Mouse (Mus musculus) CH12.LX (cell line): Measurements from ENCODE around the gene Rabgap1l. TPM values are rescaled to one million over a fixed set of nuclear protein-coding genes. Genes with fewer than 3 reads are reported as not detected.

ENCODE experiments used
- DNase-seq: peaks from one replicate; pipeline ENCODE4 v3.0.0-alpha.2; 2013; ENCODE audit errors: extremely low read depth
- H3K27ac ChIP-seq: 2 replicates; pipeline ENCODE4 v1.5.1; 2012; ENCODE audit warnings: low read depth, mild to moderate bottlenecking, control low read depth, moderate library complexity; ENCODE audit not compliant: insufficient read depth
- H3K27me3 ChIP-seq: replicated peaks from 2 replicates; pipeline ENCODE3; 2012; ENCODE audit warnings: inconsistent platforms
- H3K36me3 ChIP-seq, 2 experiments: replicated peaks in 1 of 2; 2 replicates each; pipeline versions ENCODE3 to v1.6.1; 2012; ENCODE audit warnings: inconsistent platforms in 1 of 2, low read length in 1 of 2, mild to moderate bottlenecking in 1 of 2, mixed read lengths in 1 of 2, moderate library complexity in 1 of 2; ENCODE audit not compliant: control insufficient read depth in 1 of 2, insufficient read depth in 1 of 2
- H3K4me1 ChIP-seq, 2 experiments: 2 replicates each; pipeline ENCODE4 v1.6.1; 2012; ENCODE audit warnings: inconsistent platforms in 1 of 2, moderate library complexity in 1 of 2; ENCODE audit not compliant: insufficient read depth in 2 of 2, control insufficient read depth in 1 of 2
- H3K4me2 ChIP-seq: 2 replicates; pipeline ENCODE4 v1.6.1; 2012; ENCODE audit warnings: low read depth, mild to moderate bottlenecking, control low read depth; ENCODE audit not compliant: poor library complexity, insufficient read depth, severe bottlenecking
- H3K4me3 ChIP-seq, 3 experiments: fragments of 150-350 bp in 1 of 3; sonication (generic) in 1 of 3; replicated peaks in 1 of 3; 2 replicates each; pipeline versions ENCODE3 to v1.5.1; 2011 to 2012; ENCODE audit warnings: low read depth in 2 of 3, low read length in 2 of 3, mild to moderate bottlenecking in 2 of 3, moderate library complexity in 2 of 3, control low read depth in 1 of 3, improper control_type of control experiment in 1 of 3, inconsistent platforms in 1 of 3, mixed read lengths in 1 of 3; ENCODE audit not compliant: poor library complexity in 1 of 3
- H3K79me2 ChIP-seq: replicated peaks from 2 replicates; pipeline ENCODE4 v1.6.1; 2012; ENCODE audit warnings: mild to moderate bottlenecking, moderate library complexity; ENCODE audit not compliant: control insufficient read depth, poor library complexity, insufficient read depth, severe bottlenecking; ENCODE audit errors: extremely low read depth
- H3K9ac ChIP-seq: 2 replicates; pipeline ENCODE4 v1.6.1; 2012; ENCODE audit warnings: low read depth, mild to moderate bottlenecking, control low read depth, moderate library complexity; ENCODE audit not compliant: insufficient read depth
- H3K9me3 ChIP-seq: replicated peaks from 2 replicates; pipeline ENCODE3; 2012; ENCODE audit warnings: low read length, inconsistent platforms, mixed read lengths
- BHLHE40 ChIP-seq: IDR thresholded peaks from 2 replicates; pipeline ENCODE4 v1.6.1; 2011; ENCODE audit warnings: mild to moderate bottlenecking, low read depth, low read length, improper control_type of control experiment
- CHD1 ChIP-seq: IDR thresholded peaks from 2 replicates; pipeline ENCODE4 v1.6.1; 2012; ENCODE audit warnings: low read depth, low read length, improper control_type of control experiment, inconsistent platforms
- CHD2 ChIP-seq: IDR thresholded peaks from 2 replicates; pipeline ENCODE4 v1.6.1; 2011; ENCODE audit warnings: low read length, improper control_type of control experiment
- CTCF ChIP-seq, 2 experiments: IDR thresholded peaks in 1 of 2; conservative IDR thresholded peaks in 1 of 2; 2 replicates each; pipeline ENCODE4 v1.5.1; 2011 to 2012; ENCODE audit warnings: low read depth in 2 of 2, low read length in 2 of 2, improper control_type of control experiment in 1 of 2, inconsistent platforms in 1 of 2, mild to moderate bottlenecking in 1 of 2, moderate library complexity in 1 of 2
- E2F4 ChIP-seq: IDR thresholded peaks from 2 replicates; pipeline ENCODE4 v1.6.1; 2011; ENCODE audit warnings: low read depth, low read length, improper control_type of control experiment; ENCODE audit not compliant: insufficient replicate concordance
- ELF1 ChIP-seq: IDR thresholded peaks from 2 replicates; pipeline ENCODE4 v1.6.1; 2014; ENCODE audit warnings: low read depth, mild to moderate bottlenecking, inconsistent platforms, low read length, improper control_type of control experiment
- EP300 ChIP-seq: IDR thresholded peaks from 2 replicates; pipeline ENCODE4 v1.6.1; 2011; ENCODE audit warnings: low read length, improper control_type of control experiment
- GABPA ChIP-seq: IDR thresholded peaks from 2 replicates; pipeline ENCODE4 v1.6.1; 2012; ENCODE audit warnings: low read depth, low read length, improper control_type of control experiment, inconsistent platforms; ENCODE audit not compliant: insufficient replicate concordance
- HCFC1 ChIP-seq: IDR thresholded peaks from 2 replicates; pipeline ENCODE4 v1.6.1; 2012; ENCODE audit warnings: low read depth, mild to moderate bottlenecking, inconsistent platforms, low read length, improper control_type of control experiment
- IRF4 ChIP-seq: IDR thresholded peaks from 2 replicates; pipeline ENCODE4 v1.6.1; 2014; ENCODE audit warnings: low read depth, mild to moderate bottlenecking, inconsistent platforms, low read length, improper control_type of control experiment
- JUN ChIP-seq: IDR thresholded peaks from 2 replicates; pipeline ENCODE4 v1.6.1; 2011; ENCODE audit warnings: low read depth, mild to moderate bottlenecking, low read length, improper control_type of control experiment, moderate library complexity; ENCODE audit not compliant: insufficient read depth
- KAT2A ChIP-seq: IDR thresholded peaks from 2 replicates; pipeline ENCODE4 v1.6.1; 2012; ENCODE audit warnings: low read length, improper control_type of control experiment, inconsistent platforms; ENCODE audit not compliant: insufficient replicate concordance
- MAFK ChIP-seq: IDR thresholded peaks from 2 replicates; pipeline ENCODE4 v1.6.1; 2011; ENCODE audit warnings: low read length, improper control_type of control experiment; ENCODE audit not compliant: insufficient replicate concordance
- MAX ChIP-seq: IDR thresholded peaks from 2 replicates; pipeline ENCODE4 v1.6.1; 2011; ENCODE audit warnings: low read length, improper control_type of control experiment
- MEF2A ChIP-seq: IDR thresholded peaks from 2 replicates; pipeline ENCODE4 v1.6.1; 2014; ENCODE audit warnings: low read depth, mild to moderate bottlenecking, inconsistent platforms, low read length, improper control_type of control experiment, borderline replicate concordance
- MXI1 ChIP-seq: IDR thresholded peaks from 2 replicates; pipeline ENCODE4 v1.6.1; 2011; ENCODE audit warnings: mild to moderate bottlenecking, low read depth, low read length, improper control_type of control experiment
- NELFE ChIP-seq: IDR thresholded peaks from 2 replicates; pipeline ENCODE4 v1.6.1; 2011; ENCODE audit warnings: low read depth, low read length, improper control_type of control experiment
- PAX5 ChIP-seq: IDR thresholded peaks from 2 replicates; pipeline ENCODE4 v1.6.1; 2012; ENCODE audit warnings: low read length, inconsistent platforms, mixed read lengths
- POLR2A ChIP-seq: IDR thresholded peaks from 2 replicates; pipeline ENCODE4 v1.6.1; 2011; ENCODE audit warnings: low read depth, mild to moderate bottlenecking, improper control_type of control experiment, low read length
- RCOR1 ChIP-seq: conservative IDR thresholded peaks from 2 replicates; pipeline ENCODE4 v1.6.1; 2012; ENCODE audit warnings: low read depth, mild to moderate bottlenecking, inconsistent platforms, low read length, improper control_type of control experiment
- SMC3 ChIP-seq: IDR thresholded peaks from 2 replicates; pipeline ENCODE4 v1.6.1; 2011; ENCODE audit warnings: low read depth, low read length, improper control_type of control experiment
- TBP ChIP-seq: conservative IDR thresholded peaks from 2 replicates; pipeline ENCODE4 v1.6.1; 2011; ENCODE audit warnings: low read depth, low read length, improper control_type of control experiment
- UBTF ChIP-seq: IDR thresholded peaks from 2 replicates; pipeline ENCODE4 v1.6.1; 2012; ENCODE audit warnings: low read depth, mild to moderate bottlenecking, inconsistent platforms, low read length, improper control_type of control experiment, moderate library complexity
- USF1 ChIP-seq: IDR thresholded peaks from 2 replicates; pipeline ENCODE4 v1.6.1; 2014; ENCODE audit warnings: low read depth, mild to moderate bottlenecking, inconsistent platforms, low read length, improper control_type of control experiment
- USF2 ChIP-seq: conservative IDR thresholded peaks from 2 replicates; pipeline ENCODE4 v1.6.1; 2011; ENCODE audit warnings: low read depth, low read length, improper control_type of control experiment
- ZC3H11A ChIP-seq: IDR thresholded peaks from 2 replicates; pipeline ENCODE4 v1.6.1; 2012; ENCODE audit warnings: low read depth, mild to moderate bottlenecking, inconsistent platforms, low read length, improper control_type of control experiment
- ZMIZ1 ChIP-seq: IDR thresholded peaks from 2 replicates; pipeline ENCODE4 v1.6.1; 2012; ENCODE audit warnings: low read depth, mild to moderate bottlenecking, inconsistent platforms, low read length, improper control_type of control experiment
- dilution Hi-C: fragments of 300-500 bp; cut with MboI; formaldehyde crosslinking; loops from 2 replicates; pipeline ENCODE4 v1.14.3; 2020; ENCODE audit warnings: low sequenced_read_pairs; ENCODE audit not compliant: extremely low pct_unique_long_range_greater_than_20kb, extremely low pct_ligation_motif_present
- in situ Hi-C: fragments of 300-500 bp; cut with MboI; formaldehyde crosslinking; loops from 3 replicates; pipeline ENCODE4 v1.14.3; 2019; ENCODE audit warnings: low sequenced_read_pairs, low pct_ligation_motif_present, low pct_unique_long_range_greater_than_20kb, mixed read lengths
- polyA plus RNA-seq: library from polyadenylated mRNA; unstranded; fragments of >175 nt; gene quantifications from 2 replicates; pipeline ENCODE4 v1.2.1, GENCODE M21; 2012; ENCODE audit warnings: low read depth; ENCODE audit not compliant: insufficient read length
- total RNA-seq, 2 experiments: library from RNA; depleted of rRNA; stranded (reverse); fragments of 300-350 nt in 1 of 2; fragments of >200 nt in 1 of 2; gene quantifications; 2 replicates each; pipeline ENCODE4 v1.2.3; 2012 to 2014

Gene Rabgap1l
- total and polyA plus RNA-seq, 3 experiments, result 84.0 to 109 (median 85.6) TPM

DNA sequence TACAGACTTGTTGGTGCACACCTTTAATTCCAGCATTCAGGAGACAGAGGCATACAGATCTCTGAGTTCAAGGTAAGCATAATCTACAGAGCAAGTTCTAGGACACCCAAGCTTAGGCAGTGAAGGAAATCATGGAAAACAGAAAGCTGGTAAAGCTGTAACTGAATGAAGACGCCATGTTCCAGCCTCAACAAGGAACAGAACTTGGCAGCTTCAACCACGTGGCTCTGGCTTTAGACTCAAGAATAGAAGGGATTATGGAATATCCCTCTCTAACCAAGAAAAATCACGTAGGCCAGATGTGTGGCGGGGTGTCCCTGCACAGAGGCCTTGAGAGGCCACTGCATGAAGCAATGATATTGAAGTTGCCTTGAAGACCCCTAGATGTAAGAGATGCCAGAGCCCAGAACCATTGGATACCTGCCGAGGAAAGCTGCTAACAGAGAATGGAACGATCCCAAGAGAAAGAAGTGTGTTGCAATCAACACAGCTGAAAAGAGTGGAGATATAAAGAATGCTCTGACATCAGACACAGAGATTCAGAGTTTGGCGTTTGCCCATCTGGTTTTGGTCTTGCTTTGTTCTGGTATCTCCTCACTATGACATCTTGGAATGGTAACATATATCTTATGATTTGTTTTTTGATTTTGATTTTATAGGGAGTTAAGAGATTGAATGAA lies 102.4 kb downstream of the Rabgap1l start:
- Histone ChIP-seq H3K27me3 (no peaks in the 10 kb centered on the region), H3K79me2 (no peaks in the 10 kb centered on the region), H3K4me1 (peaks cover 10 to 14% of the 10 kb centered on the region in 2 experiments; a peak in 3 of 4 replicates), H3K9me3 (peaks cover 2% of the 10 kb centered on the region), H3K4me2 (no peak overlapping the region), H3K36me3 (peaks cover 6 to 42% of the 10 kb centered on the region in 2 experiments), H3K9ac (no peak overlapping the region)
- dilution Hi-C loops, result no loop called here
- no peak for TF ChIP-seq MEF2A
- no peak for TF ChIP-seq MXI1
- TF ChIP-seq MAX, result no peak
- no peak for TF ChIP-seq KAT2A
- no peak for TF ChIP-seq IRF4
- no peak for TF ChIP-seq E2F4
- TF ChIP-seq USF1, result no peak
- no peak for TF ChIP-seq SMC3
- no peak for TF ChIP-seq BHLHE40
- no peak for TF ChIP-seq GABPA
- TF ChIP-seq POLR2A, result no peak
- no peak for TF ChIP-seq EP300
- no peak for TF ChIP-seq TBP
- TF ChIP-seq CHD2, result no peak
- no peak for TF ChIP-seq ZMIZ1
- TF ChIP-seq ELF1, result no peak
- TF ChIP-seq NELFE, result no peak
- TF ChIP-seq, all 38 proteins: peak for 0
- no peak overlapping the region for H3K27ac ChIP-seq
- DNase-seq, result no peak
- no peak overlapping the region for H3K4me3 ChIP-seq
- in situ Hi-C loops, result no loop called here

DNA sequence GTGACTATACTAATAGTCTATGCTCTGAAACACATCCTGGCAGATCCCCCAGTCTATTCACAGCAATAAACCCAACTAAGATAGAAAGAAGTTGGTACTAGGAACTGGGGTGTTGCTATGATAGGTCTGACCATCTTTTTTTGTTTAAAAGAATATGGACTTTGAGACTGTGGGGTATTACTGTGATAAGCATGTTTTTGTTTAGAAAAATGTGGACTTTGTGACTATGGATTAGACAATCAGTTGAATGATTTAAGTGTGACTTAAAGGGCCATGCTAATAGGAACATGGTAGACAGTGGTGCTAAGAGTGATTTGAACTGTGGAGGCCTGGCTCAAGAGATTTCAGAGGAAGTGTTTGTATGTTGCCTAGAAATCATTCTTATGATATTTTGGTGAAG lies 103.5 kb downstream of the Rabgap1l start:
- in situ Hi-C loops (no loop called here), dilution Hi-C loops (no loop called here)
- no peak overlapping the region for H3K9ac ChIP-seq
- no peak overlapping the region for H3K27ac ChIP-seq
- no peak for DNase-seq
- no peaks in the 10 kb centered on the region for H3K27me3 ChIP-seq
- no peak for TF ChIP-seq CTCF (conservative IDR thresholded peaks at IDR 0.05 in 1 of 2, IDR thresholded peaks at IDR 0.05 in 1 of 2; ENCODE audit: low read depth in 2 of 2, low read length in 2 of 2)
- no peak for TF ChIP-seq PAX5
- no peak for TF ChIP-seq MAX
- no peak for TF ChIP-seq CHD1
- TF ChIP-seq HCFC1, result no peak
- TF ChIP-seq RCOR1, result no peak
- no peak for TF ChIP-seq ELF1
- TF ChIP-seq ZC3H11A, result no peak
- no peak for TF ChIP-seq MAFK
- TF ChIP-seq JUN, result no peak
- TF ChIP-seq NELFE, result no peak
- no peak for TF ChIP-seq MXI1
- TF ChIP-seq KAT2A, result no peak
- TF ChIP-seq USF2, result no peak
- no peak for TF ChIP-seq UBTF
- peaks cover 10 to 14% of the 10 kb centered on the region in 2 experiments; a peak in 3 of 4 replicates for H3K4me1 ChIP-seq
- no peak overlapping the region for H3K4me3 ChIP-seq
- H3K79me2 ChIP-seq, result no peaks in the 10 kb centered on the region
- H3K36me3 ChIP-seq, result peaks cover 3 to 38% of the 10 kb centered on the region in 2 experiments
- peaks cover 2% of the 10 kb centered on the region for H3K9me3 ChIP-seq
- no peak overlapping the region for H3K4me2 ChIP-seq
